Mouse (Mus musculus) small intestine, adult 2 months (tissue): ENCODE results near the gene Scml4.

Source experiments
- CTCF ChIP-seq: fragments of 200-500 bp; IDR thresholded peaks from 2 replicates; pipeline ENCODE4 v1.5.1; 2012; ENCODE audit warnings: low read depth, mild to moderate bottlenecking, control low read depth, inconsistent platforms, low read length, moderate library complexity, mixed read lengths; ENCODE audit not compliant: insufficient replicate concordance, insufficient read length; ENCODE audit errors: extremely low read depth
- POLR2A ChIP-seq: fragments of 200-500 bp; IDR thresholded peaks from 2 replicates; pipeline ENCODE4 v1.6.1; 2012; ENCODE audit warnings: low read depth, mild to moderate bottlenecking, control low read depth, inconsistent platforms, low read length, moderate library complexity

DNA sequence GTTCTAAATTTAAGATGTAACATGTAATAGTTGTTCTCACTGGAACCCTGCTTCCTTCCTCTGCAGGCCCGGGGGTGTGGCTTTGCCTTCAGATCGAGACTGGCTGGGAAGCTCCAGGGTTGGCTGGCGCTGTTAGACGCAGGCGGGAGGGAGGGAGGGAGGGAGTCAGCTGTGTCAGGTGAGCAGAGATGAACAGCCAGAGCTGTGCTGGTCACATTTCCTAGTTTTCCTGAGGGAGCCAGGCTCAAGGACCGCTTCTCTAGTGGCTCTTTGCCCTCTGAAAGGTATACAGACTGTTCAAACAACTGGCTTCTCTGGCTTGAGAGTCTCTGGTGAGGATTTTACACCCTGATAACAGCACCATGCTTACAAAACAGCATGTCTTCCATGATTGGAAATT is 29.8 kb upstream of the Scml4 start:
- TF ChIP-seq POLR2A (no peak), CTCF (no peak)
